Mouse (Mus musculus) thymus, postnatal 0 days (tissue): ENCODE results near the gene Gatad2b. TPM values are rescaled to one million over a fixed set of nuclear protein-coding genes. Genes with fewer than 3 reads are reported as not detected.

Experiments
- microRNA-seq: library from miRNA; unstranded; fragments of <30 nt; microRNA quantifications from one replicate; pipeline ENCODE4, GENCODE M21; 2016; ENCODE audit warnings: borderline number of aligned reads
- polyA plus RNA-seq: library from polyadenylated mRNA; unstranded; fragments of >200 nt; fragmentation: Nextera tagmentation; extraction: Ambion mirVana; gene quantifications from 2 replicates; pipeline ENCODE4 v1.2.1, GENCODE M21; 2015

The Gatad2b gene
- polyA plus RNA-seq, 1 experiment from 2014 or later = 14.1 TPM

Small RNAs within 50 kb of the gene (microRNA-seq; reads per million reads assigned to microRNA genes)
- not detected for gene Mir7012

Other genes starting within 250 kb of the Gatad2b start
- gene 4933434E20Rik, start 241.5 kb upstream of the Gatad2b start, polyA plus RNA-seq = 176 and 182 TPM in 2 replicates
- gene Ubap2l, start 240.6 kb upstream of the Gatad2b start, polyA plus RNA-seq = 142 and 145 TPM in 2 replicates
- gene Tpm3, start 220.5 kb upstream of the Gatad2b start, polyA plus RNA-seq = 687 and 711 TPM in 2 replicates
- gene Nup210l, start 189.0 kb upstream of the Gatad2b start, polyA plus RNA-seq = 0.15 and 0.27 TPM in 2 replicates
- gene Rps27, start 79.5 kb upstream of the Gatad2b start, polyA plus RNA-seq = 2,641 and 2,777 TPM in 2 replicates
- gene Rab13, start 79.5 kb upstream of the Gatad2b start, polyA plus RNA-seq = 5.0 and 5.8 TPM in 2 replicates
- gene Jtb, start 61.6 kb upstream of the Gatad2b start, polyA plus RNA-seq = 169 and 171 TPM in 2 replicates
- gene Creb3l4, start 49.7 kb upstream of the Gatad2b start, polyA plus RNA-seq = 3.3 and 3.9 TPM in 2 replicates
- gene Slc39a1, start 45.0 kb upstream of the Gatad2b start, polyA plus RNA-seq = 92.7 and 96.1 TPM in 2 replicates
- 16.1 and 21.1 TPM in 2 replicates for gene Crtc2, start 39.0 kb upstream of the Gatad2b start, polyA plus RNA-seq
- 9.4 TPM in 2 replicates for gene Dennd4b, start 28.0 kb upstream of the Gatad2b start, polyA plus RNA-seq
- 5.2 and 5.7 TPM in 2 replicates for gene Slc27a3, start 96.8 kb downstream of the Gatad2b start, polyA plus RNA-seq
- gene Ints3, start 140.4 kb downstream of the Gatad2b start, polyA plus RNA-seq = 14.5 and 15.7 TPM in 2 replicates
- 2.5 and 2.6 TPM in 2 replicates for gene Npr1, start 172.7 kb downstream of the Gatad2b start, polyA plus RNA-seq
- gene Ilf2, start 182.9 kb downstream of the Gatad2b start, polyA plus RNA-seq = 137 and 146 TPM in 2 replicates
- 61.9 and 65.5 TPM in 2 replicates for gene Snapin, start 197.9 kb downstream of the Gatad2b start, polyA plus RNA-seq
- gene Chtop, start 216.3 kb downstream of the Gatad2b start, polyA plus RNA-seq = 162 and 169 TPM in 2 replicates
- gene S100a1, start 221.2 kb downstream of the Gatad2b start, polyA plus RNA-seq = 46.7 and 50.4 TPM in 2 replicates
- 146 and 154 TPM in 2 replicates for gene S100a13, start 221.3 kb downstream of the Gatad2b start, polyA plus RNA-seq
- 43.5 and 47.3 TPM in 2 replicates for gene S100a14, start 233.7 kb downstream of the Gatad2b start, polyA plus RNA-seq
- 136 and 139 TPM in 2 replicates for gene S100a16, start 244.1 kb downstream of the Gatad2b start, polyA plus RNA-seq